27 mouse cellular contexts compared by ENCODE assay signal in the genomic region with DNA sequence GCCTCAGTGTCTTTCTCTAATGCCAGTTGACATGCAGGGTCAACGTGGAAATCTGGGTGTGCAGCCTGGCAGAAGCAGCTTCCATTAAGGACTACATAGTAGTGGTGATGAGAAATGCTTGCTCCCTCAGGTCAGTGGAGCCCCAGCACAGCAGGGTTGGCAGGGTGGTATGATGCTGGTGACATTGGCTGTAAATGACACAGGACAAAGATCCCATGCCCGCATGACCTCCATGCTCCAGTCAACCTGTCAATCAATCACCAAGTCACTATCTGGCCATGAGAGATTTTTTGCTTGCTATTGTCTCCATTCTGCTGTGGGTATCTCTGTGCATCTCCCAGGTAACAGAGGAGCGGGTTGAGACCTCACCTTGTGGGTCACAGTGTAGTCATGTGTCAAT.
"Had no signal": no experiment of that assay in that cellular context is flagged by ENCODE, and none has a peak within 500 bp of the region (broad histone marks: within the 10 kb centered on the region; RNA-seq: fewer than 3 reads in every experiment).

No protein-coding gene starts in this region.

- H3K4me2 ChIP-seq: embryonic facial prominence, embryonic 12.5 days; embryonic facial prominence, embryonic 13.5 days; embryonic facial prominence, embryonic 15.5 days; forebrain, embryonic 12.5 days; forebrain, embryonic 13.5 days; forebrain, embryonic 15.5 days had no signal

- H3K9me3 ChIP-seq: embryonic facial prominence, embryonic 10.5 days; embryonic facial prominence, embryonic 12.5 days; embryonic facial prominence, embryonic 13.5 days; embryonic facial prominence, embryonic 15.5 days; forebrain, embryonic 10.5 days; forebrain, embryonic 12.5 days; forebrain, embryonic 13.5 days; forebrain, embryonic 15.5 days had no signal

- H3K27ac ChIP-seq: embryonic facial prominence, embryonic 10.5 days; embryonic facial prominence, embryonic 12.5 days; embryonic facial prominence, embryonic 13.5 days; embryonic facial prominence, embryonic 15.5 days; forebrain, embryonic 12.5 days; forebrain, embryonic 13.5 days; forebrain, embryonic 15.5 days had no signal

- ATAC-seq: forebrain, embryonic 13.5 days; forebrain, embryonic 14.5 days; forebrain, embryonic 15.5 days; forebrain, embryonic 16.5 days; forebrain, postnatal 0 days had no signal

- H3K4me1 ChIP-seq: embryonic facial prominence, embryonic 12.5 days had no signal

- H3K9ac ChIP-seq: embryonic facial prominence, embryonic 12.5 days; embryonic facial prominence, embryonic 13.5 days; embryonic facial prominence, embryonic 15.5 days; forebrain, embryonic 12.5 days; forebrain, embryonic 13.5 days; forebrain, embryonic 15.5 days; forebrain, postnatal 0 days had no signal

- DNase-seq: cerebellum, adult 8-10 months; cerebellum, adult 9-10 months; cerebellum, adult 9-11 months; cerebellum, postnatal 14 days; cerebellum, postnatal 25 days; cerebellum, postnatal 36 days; embryo, embryonic 11 days; forebrain, postnatal 0 days; gastrocnemius, adult 2 months; gastrocnemius, postnatal 10 days; gastrocnemius, postnatal 14 days; gastrocnemius, postnatal 25 days; gastrocnemius, postnatal 36 days; heart, adult 11 months; heart, adult 18-20 months; heart, adult 2 months had no signal

- H3K36me3 ChIP-seq: embryonic facial prominence, embryonic 10.5 days; embryonic facial prominence, embryonic 12.5 days; embryonic facial prominence, embryonic 13.5 days; embryonic facial prominence, embryonic 15.5 days; forebrain, embryonic 10.5 days; forebrain, embryonic 12.5 days; forebrain, embryonic 15.5 days had no signal

- H3K27me3 ChIP-seq: embryonic facial prominence, embryonic 12.5 days; embryonic facial prominence, embryonic 13.5 days; embryonic facial prominence, embryonic 15.5 days; forebrain, embryonic 13.5 days; forebrain, embryonic 15.5 days had no signal

- H3K4me3 ChIP-seq: embryonic facial prominence, embryonic 10.5 days; embryonic facial prominence, embryonic 12.5 days; embryonic facial prominence, embryonic 13.5 days; embryonic facial prominence, embryonic 15.5 days; erythroblast, embryonic 14.5 days; forebrain, embryonic 10.5 days; forebrain, embryonic 12.5 days; forebrain, embryonic 13.5 days; forebrain, embryonic 15.5 days; gastrocnemius, adult 2 months; heart, adult 2 months had no signal
